Mouse (Mus musculus) thymus, postnatal 25 days (tissue): ENCODE measurements around the gene Pold3.
"Not testable (repeated sequence)": the region's sequence is repeated elsewhere in the genome, so short reads cannot be mapped to it uniquely, and the experiment has no call there.

Source experiments
- DNase-seq: peaks from one replicate; pipeline ENCODE4 v3.0.0; 2022

The Pold3 gene

DNA sequence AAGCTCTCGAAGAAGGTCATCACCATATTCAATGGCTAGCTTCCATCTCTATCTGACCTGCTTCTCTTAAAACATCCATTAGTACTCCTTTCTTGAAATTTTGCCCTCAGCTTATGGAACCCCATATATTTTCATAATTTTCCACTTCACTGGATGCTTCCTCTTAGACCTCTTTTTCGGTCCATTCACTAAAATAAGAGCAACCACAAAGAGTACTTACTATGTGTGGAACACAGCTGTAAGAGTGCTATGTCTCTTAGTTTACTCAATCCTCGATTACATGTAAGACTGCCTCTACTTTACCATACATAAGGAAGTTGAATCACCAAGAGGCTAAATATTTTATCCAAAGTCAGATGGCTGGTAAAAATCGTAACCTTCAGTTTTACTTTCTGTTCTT is 16.7 kb downstream of the Pold3 start:
- DNase-seq: no peak

DNA sequence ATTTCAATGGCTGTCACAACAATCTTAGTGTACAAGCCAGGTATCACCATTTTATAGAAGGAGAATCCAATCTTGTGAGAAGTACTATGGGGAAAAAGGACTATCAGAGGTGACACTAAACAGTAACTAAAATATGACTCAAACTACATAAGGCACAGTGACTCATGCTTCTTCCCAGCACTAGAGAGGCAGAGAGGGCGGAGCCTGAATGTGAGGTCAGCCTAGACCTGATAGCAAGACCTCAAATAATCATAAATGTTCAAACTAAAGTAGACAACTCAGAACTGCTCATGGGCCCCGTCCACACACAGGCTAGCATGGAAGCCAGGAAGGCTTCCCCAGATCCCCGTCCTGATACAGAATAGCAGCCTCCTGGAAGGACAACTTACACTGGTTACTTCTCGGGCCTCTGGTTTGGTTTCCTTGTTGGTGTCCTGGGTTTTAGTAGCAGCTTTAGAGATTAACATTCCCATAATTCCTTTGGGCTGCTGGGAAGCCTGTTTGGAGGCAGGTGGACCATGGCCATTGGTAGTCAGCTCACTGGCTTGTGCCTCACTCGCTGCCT is 21.3 kb downstream of the Pold3 start:
- DNase-seq: no peak

DNA sequence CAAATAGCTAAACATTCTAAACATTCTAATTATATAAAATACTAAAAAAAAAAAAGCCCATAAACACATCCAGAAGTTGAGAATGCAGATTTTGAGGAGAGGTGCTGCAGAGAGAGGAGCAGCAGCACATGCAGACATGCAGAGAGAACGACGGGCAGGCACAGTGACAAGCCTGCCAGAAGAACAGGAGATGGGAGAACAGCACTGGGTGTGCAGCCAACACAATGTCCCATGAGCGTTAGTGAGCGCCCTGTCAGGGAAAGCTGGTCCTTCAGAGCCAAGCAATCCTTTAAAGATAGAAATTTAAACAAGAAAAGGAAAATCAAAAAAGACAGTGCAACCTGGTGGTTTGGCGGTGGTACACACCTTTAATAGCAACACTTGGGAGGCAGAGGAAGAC is 34.5 kb downstream of the Pold3 start:
- DNase-seq: no peak

DNA sequence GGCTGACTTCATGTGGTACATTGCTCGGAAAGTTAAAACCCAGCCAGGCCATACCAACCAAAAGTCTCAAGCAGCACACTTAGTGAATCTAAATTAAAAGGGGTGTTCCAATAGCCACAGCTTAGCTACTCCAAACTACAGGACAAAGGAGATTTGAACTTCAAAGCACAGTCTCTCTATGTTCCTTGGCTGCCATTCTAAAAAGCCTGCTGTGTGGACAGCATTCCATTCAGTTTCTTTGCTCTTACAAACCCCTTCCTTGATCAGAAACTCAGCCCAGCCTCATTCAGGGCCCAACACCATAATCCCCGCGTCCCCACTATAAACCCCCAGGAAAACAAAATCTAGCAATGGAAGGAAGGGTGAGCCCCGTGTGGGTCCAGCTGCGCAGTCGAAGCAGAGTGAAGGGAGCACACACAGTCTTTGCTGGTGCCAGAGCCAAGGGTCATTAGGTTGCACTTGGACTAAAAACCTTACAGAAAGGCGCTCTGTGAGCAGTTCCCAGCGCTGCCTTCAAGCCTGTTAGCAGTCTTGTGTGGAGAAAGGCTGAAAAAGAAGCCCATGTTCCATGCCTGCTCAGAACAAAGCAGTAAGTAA is 35.1 kb downstream of the Pold3 start:
- no peak for DNase-seq

DNA sequence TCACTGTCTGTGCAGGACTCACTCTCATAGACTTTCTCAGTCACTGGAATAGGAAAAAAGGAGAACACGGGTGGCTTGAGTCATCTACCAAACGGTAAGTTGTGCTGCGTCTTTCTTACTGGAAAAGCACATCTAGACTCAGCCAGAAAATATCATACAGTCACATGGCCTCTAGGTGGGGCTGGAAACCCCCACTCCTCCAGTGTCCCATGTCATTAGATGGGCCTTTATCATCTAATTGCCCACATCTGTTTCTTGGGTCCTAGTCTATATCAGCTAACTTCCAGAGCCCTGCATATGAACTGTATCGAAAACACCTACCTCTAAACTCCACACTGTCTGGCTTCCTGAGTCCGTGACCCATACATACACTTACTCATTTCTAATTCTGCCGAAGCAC is 37.6 kb downstream of the Pold3 start:
- DNase-seq: no peak

DNA sequence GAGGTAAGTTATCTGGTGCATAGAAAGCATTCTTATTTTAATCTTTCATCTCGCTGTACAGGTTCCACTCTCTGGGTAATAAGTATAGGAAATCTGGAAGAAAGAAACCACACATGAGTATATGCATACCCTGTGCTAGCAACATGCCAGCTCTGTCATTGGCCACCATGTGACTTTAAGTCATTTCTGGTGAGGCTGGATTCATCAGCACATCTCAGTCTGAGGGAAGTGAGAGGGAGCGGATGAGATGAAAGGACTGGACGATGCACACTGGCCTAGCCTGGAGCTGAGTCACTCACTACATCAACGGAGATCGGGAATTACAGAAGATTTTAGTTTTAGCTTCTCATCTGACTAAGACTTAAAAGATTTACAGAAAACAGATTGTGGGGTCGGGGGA is 38.5 kb downstream of the Pold3 start:
- no peak for DNase-seq

DNA sequence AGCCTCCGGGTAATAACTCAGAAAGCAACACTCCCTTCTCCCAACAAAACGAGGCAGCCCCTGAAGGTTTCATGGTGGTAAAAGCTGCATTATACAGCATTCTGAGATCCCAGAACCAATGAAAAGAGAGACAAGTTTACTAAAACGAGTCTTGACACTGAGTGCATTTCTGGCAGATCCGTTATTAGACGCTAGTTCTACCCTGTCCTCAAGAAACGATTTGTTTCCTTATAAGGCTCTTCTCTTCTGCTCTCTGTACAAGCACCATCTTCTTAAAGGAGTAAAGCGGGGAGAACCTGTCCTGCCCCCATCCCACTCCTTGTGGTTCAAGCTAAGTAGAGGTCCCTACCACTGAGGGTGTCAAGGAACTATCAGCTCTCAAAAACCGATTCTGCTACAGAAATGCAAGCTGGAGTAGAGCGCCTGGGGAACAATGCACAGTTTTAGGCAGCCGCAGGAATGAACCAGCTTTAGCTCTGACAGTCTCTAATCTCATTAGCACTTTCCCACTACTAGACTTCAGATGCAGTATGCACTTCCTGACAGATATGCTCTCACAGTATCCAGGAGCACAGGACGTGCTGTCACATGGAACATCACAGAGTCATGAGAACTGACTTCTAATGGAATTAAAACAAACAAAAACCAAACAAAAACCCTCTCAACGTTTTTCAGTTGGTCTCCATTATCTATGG is 41.1 kb downstream of the Pold3 start:
- DNase-seq: no peak

DNA sequence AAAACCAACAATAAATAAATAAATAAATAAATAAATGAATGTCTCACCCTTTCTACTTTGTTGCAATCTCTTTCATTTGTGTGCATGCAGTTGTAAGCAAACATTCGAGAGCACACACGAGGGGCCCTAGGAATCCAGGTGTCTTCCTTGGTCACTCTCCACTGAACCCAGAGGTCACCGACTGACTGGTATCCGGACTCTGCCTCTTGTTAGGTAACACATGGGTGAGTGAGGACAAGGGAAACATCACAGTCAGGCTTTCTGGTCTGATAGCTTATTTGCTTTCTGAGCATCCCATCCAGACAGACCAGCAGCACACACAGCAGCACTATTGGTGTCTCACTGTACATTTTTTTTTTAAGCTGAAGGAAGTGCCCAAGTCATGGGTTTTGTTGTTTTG is 44.3 kb downstream of the Pold3 start:
- no peak for DNase-seq

DNA sequence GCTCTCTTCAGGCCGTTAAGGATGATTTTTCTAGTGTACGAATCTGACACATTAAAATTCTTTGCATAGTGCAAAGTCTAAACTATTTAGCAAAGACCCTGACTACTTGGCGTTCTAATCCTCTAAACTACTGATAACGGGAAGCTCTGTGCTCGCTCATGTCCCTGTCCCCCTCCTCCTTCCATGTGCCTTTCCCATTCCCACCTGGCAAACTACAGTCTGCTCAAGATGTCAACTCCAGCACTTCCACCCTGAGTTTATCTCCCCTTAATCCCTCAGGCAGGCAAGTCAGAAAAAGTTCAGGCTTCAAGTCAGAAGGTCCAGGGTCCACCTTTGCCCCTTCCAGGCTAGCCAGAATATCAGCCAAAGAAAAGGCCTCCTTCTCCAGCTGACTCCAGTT is 45.1 kb downstream of the Pold3 start:
- no peak for DNase-seq

DNA sequence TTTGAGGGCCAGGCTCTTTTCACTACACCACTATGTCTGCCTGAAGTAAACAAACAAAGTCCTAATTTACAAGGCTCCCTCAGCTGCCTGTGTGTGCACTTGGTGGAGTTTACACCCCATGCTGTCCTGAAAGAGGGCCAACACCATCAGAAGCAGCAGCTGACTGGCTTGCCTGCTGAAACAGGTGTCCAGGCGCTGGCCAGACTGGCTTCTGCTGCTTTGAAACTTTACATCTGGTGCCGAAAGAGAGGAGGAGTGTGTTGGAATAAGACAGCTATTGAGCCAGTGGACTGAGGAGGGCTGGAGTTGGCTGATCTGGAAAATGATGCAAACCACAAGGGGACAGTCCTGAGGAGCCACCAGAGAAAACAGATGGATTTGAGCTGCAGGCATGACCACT is 47.4 kb downstream of the Pold3 start:
- no peak for DNase-seq

DNA sequence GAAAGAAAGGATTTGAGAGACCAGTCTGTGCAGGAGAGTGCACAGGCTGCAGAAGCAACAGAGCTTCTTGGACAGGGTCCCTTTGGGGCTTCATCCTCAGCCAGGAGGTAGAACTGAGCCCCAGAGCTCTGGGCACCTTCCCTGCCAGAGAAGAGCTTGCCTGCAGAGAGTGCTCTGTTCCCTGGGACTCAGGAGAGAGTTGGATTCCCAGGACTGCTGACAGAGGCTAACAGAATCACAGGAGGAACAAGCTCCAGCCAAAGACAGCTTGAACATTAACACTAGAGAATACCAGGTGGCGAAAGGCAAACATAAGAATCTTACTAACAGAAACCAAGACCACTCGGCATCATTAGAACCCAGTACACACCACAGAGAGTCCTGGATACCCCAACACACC is 68.4 kb downstream of the Pold3 start:
- not testable (repeated sequence) for DNase-seq

DNA sequence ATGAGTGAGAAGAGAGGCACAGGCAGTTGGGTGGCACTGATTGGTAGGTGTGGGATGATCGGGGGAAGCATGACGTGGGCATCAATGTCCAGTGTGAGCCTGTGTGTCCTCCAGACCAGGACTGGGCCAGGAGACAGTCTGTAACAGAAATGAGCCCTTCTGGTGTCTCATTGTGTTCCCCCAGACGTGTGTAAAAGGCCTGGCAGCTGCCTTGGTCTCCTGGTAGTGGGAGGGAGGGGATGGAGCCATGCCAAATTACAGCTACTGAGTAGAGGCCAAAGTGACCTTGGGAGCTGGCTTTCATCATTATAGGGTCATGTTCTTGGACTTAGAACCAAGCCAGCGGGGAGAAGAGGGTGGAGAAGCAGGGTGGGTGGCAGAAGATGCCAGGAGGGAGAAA is 69.5 kb downstream of the Pold3 start:
- no peak for DNase-seq

DNA sequence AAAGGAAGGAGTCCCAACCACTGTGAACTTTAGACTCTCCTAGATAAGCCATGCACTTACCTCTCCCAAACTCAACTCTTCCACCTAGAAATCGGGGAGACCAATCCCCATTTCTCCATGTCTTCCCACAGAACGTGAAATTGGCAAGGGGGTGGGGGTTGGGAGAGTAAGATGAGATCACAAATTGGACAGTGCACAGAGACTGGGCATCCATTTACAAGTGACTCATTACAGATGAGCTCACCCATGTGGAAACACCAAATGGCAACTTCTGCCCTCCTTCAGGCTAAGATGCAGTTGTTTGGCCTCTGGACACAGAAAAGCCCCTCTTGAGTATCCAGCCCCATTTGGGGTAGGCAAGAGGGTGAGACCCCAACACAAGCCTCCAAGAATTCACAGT is 74.9 kb downstream of the Pold3 start:
- no peak for DNase-seq

DNA sequence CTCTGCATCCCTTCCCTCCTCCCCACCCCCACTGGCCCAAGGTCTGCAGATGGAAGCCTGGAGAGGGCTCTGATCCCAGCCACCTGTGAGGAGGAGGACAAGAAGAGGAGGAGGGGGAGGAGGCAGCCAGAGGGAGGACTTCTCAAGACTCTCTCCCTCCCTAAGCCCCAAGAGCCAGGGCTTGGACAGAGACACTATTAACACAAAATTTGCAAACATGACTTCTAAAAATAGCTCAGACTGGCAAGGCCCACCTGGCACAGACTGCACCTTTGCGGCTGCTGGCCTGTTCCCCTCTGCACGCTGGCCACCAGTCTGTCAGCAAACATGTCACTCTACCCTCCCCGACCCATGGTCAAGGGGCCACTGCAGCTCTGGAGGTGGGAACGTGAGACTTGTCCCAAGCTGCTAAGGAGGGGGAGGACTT is 77.7 kb downstream of the Pold3 start:
- DNase-seq: no peak

DNA sequence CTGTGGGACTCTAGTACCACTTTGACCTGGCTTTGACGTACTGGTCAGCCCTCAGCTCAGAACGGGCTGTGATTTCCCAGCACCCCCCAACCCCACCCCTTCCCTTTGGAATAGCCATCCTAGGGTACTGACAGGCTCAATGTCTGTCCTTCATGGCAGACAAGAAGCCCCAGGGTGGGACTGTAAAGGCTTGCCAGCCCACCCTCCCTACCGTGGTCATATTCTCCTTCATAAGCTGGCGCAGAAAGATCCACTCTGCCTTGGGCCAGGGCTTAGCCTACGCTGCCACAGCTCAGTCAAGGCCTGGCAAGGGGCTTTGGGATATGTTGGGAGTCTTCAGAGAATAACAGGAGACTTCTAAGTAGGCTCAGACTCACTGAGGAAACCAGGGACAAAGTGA is 78.3 kb downstream of the Pold3 start:
- DNase-seq: no peak

DNA sequence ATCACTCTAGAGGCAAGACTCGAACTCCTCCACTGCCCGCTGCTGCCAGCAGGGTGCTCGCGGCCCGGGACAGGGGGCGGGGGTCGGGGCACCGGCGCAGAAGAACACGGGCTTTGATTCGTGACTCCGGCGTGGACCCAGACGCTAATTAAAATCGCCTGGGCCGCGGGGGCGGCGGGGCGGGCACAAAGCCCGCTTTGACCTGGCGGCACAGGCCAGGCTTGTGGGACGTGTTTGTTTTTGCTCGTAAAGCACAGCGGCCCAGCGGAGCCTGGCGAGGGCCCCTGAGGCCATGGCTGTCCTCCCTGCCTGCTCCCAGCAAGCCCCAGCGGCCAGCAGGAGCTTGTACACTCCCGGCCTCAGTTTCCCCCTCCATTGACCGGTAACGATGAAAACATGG is 79.2 kb downstream of the Pold3 start:
- DNase-seq: no peak

DNA sequence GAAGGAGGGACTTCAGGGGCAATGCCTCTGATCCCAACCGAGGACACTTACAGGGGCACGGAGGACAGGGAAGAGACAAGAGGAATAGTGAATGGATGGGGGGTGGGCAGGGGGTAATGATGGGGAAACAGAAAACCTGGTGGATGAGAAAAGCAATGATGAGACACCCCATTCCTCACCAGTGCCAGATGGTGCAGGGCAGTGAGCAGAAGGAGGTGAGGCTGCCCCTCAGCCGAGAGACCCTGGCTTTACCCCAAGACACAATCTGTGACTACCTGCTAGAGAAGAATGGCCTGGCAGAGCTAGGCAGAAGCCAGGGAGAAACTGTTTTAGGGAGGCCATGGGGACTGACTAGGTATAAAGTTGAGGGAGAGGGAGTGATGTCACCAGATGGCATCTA is 84.9 kb downstream of the Pold3 start:
- no peak for DNase-seq

DNA sequence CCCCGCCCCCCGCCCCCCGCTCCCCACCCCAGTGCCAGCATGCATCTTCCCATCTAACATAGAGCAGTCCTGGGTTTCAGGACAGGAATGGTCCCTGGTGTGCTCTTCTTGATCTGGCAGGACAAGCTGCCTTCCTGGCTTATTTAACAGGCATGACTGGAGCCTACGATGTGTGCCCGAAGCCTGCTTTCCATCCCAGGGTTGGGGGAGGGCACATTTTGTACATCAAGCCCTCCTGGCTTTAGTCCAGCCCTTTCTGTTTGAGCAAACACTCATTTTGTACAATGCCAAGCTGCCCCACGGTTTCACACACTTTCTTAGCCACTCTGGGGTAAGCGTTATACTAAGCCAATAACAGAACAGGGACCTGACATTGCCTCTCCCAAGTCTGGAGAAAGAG is 85.3 kb downstream of the Pold3 start:
- no peak for DNase-seq

DNA sequence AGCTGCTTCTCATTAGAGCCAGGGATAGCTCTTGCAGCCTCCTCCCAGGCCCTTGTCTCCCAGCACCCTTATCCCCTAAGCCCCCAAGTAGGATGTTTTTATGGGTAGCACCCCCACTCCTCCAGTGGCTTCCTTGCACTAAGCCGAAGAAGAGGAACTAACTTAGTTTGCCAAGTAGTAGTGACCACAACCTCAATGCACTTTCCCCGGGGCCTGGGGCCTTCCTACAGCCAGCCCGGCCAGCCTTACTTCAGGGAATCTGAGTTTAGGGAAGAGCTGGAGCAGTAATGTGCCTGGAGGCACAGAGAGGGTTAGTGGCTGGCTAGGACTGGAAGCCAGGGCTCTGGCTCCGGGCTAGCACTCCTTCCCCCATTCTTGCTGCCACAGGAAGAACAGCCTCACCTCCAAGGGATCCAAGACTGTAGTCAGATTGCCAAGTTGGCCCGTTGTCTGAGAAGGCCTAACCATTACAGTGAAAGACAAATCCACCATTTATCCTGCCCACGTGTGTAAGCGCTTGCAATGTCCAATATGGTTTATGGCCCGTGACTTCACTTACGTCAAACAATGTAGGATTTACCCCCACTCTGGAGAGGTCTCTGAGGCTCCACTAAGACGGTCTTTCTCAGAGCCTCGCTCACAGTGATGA is 86.4 kb downstream of the Pold3 start:
- DNase-seq: no peak

DNA sequence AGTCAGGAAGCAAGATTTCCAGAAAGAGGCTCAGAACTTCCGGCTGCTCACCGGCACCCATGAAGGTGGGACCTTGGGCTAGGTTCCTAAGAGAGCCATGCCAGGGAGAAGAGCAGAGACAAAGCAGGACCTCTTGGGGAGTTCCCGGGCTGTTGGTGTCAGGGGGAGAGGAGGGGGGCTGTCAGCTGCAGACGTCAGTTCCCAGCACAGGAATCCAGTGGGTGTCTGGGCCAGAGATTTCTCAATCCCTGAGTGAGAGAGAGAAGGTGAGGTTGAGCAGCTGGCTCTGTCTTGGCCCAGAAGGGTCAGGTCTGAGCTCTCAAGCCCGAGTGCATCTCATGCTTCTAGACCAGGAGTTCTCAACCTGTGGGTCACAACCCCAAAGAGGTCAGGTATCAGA is 87.7 kb downstream of the Pold3 start:
- no peak for DNase-seq
